Mouse (Mus musculus) retina, adult 2 months (tissue): ENCODE data around the gene Dqx1.

Experiments
- DNase-seq: peaks from one replicate; pipeline ENCODE4 v3.0.0-alpha.2; 2012; ENCODE audit warnings: low read depth, low spot score

Dqx1 gene

DNA sequence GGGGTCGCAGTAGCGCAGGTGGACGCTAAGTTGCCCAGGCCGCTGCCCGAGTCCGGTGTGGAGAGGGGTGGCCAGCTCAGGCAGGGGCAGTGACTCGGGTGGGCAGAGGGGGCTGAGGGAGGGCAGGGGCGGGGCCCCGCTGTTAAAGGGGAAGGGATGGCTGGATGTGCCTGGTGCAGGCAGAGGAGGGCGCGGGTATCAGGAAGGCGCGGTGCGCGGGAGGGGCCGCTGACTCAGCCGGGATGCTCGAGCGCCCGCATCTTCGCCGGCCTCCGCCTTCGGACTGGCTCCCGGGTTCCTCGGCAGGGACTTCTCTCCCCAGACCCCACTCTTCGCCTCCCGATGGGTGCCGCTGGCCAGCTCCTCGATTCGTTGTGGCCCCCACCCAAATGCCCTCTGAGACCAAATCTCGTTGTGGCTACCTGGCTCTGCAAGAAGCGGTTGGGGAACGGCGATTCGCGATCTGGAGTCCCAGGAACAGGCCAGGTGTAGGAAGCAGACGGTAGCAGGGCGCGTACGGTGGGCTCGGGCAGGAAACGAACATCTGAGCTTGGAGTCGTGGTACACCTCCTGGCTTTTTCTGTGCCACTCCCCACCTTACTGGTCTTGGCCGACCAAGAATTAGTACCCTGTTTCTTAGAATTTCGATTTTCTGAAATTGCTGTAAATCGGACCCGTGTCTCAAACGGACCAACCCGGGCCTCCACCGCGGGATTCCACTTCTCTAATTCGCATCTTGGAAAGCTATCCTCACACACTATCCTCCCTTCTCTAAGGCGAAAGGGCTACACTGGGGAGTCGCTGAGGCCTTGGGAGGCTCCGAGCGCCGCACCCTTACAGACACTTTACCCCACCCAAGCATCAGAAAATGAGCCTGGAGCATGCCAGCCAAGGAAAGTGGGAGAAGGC lies 12.9 kb downstream of the Dqx1 start:
- DNase-seq, result peak; percentile 56

DNA sequence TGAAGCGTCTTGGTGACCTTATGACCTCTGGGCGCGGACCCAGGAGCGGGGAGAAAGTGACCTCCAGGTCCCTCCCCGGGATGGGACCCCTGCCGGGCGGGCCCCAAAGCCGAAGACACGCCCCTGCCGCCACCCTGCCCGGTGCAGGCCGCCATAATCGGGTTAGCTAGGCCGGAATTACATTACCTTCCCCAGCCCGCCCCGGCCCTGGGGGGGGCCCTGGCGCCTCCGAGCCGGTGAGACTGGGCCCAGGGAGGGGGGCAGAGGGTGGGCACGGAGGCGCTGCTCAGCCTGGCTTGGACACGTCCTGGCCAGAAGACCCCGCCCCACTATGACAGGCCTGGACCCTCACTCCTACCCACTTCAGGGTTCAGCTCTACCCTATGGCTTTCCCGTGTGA lies 13.6 kb downstream of the Dqx1 start:
- DNase-seq, result peak; percentile 64

DNA sequence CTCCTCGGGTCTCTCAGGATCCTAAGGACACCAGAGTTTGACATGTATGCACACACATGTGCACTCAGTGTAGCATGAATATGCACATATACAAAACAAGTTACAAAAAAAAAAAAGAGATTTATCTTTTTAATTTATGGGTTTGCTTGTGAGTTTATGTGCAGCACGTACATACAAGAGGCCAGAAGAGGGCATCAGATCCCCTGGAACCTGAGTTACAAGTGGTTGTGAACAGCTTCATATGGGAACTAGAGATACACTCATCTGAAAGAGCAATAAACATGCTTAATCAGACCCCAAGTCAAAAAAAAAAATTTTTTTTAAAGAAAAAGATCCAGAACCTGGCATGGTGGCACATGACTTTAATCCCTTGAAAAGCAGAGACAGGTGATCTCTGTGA lies 17.3 kb downstream of the Dqx1 start:
- no peak for DNase-seq

DNA sequence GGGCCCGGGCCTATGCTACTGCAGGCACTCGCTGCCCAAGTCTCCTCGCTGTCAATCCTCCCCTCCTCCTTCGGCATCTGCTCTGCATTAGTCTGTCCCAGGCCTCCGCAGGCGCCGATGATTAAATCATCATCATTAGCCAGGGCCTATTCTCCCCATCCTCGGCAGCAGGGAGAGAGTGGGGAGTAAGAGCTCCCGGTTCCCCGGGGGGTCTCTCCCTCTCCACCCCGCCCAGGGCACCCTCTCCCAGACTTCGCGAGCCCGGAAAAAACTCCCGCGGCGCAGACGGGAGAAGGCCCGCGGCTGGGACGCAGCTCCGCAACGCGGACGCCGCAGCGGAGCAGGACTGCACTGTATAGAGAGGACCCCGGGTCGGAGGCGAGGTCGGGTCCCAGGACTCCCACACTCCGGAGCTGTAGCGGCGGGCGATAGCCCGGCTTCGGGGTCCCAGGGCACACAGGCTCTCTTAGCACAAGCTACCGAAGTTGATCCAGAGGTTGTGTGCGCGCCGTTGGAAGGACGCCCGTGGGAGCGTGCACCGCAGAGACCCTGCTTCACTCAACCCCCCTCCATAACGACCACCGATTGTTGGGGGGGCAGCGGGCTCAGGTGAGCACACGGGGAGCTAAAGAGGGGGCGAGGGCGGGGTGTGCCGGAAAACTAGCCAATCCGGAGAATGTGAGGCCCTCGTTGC lies 20.1 kb downstream of the Dqx1 start, which contains the start of gene Pcgf1:
TSS of gene Pcgf1 (plus strand) at position 240 of the 694 bp plus-strand sequence.
- DNase-seq, result no peak

DNA sequence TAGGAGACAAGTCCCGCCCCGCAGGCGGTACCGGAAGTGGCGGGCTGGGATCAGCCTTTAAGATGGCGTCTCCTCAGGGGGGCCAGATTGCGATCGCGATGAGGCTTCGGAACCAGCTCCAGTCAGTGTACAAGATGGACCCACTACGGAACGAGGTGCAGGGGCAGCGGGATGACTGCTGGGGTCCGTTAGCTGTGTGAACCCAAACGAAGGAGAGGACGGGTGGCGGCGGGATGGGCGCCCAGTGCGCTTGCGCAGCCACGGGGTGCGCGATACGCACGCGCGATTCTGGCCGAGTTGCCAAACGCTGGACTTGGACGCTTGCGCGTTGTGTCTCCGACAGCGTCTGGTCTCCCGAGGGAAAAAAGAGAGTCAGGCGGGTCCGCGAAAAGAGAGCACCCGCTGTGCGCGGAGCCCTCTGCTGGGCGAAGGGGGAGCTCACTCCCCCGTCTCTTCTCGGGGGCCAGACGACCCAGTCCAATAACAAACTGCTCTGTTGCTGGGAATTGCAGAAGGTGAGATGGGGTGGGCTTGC lies 20.7 kb downstream of the Dqx1 start:
- DNase-seq, result peak; percentile 98

DNA sequence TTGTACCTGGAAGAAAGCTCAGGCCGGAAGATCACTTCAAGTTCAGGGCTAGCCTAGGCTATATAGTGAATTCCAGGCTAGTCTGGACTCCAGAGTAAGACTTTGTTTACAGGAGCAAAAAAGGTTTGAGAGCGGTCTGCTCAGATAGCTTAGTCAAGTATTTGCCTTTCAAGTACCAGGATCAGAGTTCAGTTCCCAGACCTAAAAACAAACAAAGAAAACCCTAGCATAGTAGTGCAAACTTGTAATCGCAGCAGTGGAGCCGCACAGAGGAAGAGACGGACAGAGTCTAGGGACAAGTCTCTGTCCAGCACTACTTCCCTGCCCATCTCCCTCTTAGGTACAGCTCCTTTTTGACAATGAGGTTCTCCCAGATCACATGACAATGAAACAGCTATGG lies 22.6 kb downstream of the Dqx1 start:
- DNase-seq, result no peak

DNA sequence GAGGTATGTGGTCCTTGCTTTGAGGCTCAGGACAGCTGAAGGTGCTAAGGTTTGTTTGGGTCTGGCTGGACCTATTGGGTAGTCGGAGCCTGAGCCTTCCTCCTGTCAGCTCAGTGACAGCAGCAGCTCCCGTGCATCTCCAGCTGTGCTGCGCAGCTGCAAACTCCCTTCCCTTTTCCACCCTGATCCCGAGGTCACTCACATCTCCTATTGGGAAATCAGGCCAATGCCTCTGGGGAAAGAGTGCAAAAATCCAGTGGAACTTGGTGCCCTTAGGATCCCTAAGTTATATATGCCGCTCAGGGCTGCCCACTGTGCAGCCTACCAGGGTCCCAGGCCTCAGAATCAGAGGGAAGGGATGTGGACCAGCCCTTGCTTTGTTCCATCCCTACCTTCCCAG lies 25.9 kb downstream of the Dqx1 start:
- DNase-seq, result no peak

DNA sequence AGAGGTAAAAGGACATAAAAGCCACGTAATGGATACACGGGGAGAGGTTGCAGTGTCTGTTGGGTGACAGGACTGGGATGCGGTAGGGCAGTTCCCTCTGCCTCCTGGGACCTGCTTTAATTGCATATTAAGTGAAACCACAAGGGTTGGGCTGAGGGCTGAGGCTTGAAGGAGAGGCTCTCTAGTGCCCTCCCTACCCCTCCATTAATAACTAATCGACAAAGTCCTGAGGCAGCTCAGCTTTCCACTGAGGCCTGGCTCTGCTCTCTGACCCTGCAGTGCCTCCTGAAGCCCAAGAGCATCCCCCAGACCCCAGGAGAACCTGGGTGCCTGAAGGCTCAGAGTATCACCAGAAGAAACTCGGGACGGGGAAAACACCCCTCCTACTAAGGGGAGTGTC lies 26.8 kb downstream of the Dqx1 start:
- no peak for DNase-seq

DNA sequence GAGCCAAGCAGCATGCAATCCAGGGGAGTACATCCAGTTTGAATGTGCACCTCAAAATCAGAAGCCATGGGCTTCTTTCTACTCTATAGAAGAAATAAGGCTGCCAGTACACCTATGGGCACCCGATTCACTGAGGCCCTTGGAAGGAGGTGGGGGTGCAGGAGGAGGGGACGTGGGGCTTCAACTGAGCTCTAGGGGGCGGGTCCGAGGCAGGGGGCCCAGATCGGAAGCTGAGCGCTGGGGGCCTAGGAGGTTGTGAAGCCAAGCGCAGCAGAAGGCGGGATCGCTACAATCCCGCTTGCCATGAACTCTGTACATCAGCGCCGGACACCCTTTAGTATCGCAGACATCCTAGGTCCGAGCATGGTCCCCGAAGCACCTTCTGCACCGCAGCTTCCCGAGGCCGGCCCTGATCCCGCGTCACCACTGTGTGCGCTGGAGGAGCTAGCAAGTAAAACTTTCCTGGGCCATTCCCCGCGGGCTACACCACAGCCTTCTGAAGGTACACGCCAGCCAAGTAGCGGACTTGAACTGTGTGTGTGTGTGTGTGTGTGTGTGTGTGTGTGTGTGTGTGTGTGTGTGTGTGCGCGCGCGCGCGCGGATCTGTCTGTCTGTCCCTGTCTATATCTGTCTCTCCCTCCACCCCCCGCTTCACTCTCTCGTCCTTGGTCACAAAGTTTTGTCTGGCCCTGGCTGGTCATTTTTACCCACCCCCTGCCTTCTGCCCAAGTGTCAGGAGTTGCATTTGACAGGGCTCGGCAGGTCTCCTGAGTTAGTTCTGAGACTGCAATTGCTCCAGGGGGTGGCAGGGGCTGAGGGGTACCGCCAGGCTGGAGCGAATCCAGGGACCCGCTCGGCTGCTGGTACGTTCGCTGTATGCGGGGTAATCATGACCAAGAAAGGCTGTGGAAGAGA lies 28.7 kb downstream of the Dqx1 start, which contains the start of gene Lbx2:
TSS of gene Lbx2 (plus strand) at position 247 of the 915 bp plus-strand sequence.
- DNase-seq, result no peak

DNA sequence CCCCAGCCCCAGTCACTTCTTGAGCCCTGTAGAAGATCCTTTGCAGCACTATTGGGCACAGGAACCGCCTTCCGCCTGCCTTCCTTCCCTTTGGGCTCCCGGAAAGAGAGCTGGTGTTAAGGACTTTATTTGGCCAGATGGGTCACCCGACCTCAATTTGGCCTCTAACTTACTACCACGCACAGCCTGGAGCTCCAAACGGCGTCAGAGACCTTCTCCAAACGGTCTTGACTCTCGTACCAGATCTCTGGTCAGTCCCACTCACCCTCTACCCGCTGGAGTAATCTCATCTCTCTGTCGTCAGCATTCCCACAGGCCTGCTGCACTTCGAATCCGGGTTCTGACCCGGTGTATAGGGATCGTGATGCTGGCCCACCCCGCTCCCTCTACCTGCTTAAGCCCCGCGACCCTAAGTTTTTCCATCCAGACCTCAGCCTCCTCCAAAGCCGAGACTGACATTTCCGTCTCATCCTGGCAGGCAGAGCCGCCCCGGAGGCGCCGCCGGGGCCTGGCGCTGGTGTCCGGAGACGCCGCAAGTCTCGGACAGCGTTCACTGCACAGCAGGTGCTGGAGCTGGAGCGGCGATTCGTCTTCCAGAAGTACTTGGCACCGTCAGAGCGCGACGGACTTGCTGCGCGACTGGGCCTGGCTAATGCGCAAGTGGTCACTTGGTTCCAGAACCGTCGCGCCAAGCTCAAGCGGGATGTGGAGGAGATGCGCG lies 29.7 kb downstream of the Dqx1 start:
- no peak for DNase-seq

DNA sequence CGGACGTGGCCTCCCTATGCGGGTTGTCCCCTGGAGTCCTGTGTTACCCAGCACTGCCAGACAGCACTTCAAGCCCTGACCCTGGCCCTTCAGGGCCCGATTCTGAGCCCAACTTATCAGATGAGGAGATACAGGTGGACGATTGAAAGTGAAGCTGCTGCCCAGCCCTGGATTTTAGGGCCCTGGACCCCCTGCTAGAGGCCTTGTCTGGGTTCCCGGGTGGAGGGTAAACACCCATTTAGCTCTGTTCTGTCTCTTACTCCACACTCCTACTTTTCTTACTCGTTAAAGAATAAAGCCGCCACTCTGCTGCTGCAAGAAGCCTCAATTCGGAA lies 30.2 kb downstream of the Dqx1 start:
- no peak for DNase-seq

DNA sequence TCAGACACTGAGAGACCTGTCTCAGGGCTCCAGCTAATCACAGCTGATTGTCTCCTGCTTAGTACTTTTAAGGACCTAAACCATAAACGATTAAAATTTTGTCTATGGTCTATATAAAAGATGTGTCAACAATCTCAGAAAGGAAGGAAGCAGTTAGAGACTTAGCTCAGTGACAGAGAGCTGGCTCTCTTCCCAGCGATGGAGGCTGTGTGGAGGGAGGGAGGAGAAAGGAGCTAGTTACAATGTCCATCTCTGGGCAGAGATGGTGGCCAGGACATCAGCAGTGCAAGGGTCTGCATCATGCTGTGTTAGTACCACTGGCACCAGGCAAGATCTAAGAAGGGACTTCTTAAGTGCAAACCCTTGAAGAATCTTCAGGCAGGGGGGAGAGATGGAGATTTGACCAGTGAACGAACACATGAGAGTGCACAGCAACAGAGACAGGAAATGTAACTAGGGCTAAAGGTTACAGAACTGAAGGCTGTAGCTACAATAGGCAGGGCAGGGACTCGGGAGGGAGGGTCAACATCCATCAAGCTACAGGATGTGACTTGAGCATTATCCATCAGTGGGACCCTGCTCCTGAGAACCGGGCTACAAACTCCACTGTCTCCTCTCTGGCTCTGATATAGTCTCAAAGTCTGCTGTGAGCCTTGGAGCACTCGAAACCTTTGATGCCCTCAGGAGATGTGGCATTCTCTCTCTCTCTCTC lies 34.9 kb downstream of the Dqx1 start:
- DNase-seq, result no peak

DNA sequence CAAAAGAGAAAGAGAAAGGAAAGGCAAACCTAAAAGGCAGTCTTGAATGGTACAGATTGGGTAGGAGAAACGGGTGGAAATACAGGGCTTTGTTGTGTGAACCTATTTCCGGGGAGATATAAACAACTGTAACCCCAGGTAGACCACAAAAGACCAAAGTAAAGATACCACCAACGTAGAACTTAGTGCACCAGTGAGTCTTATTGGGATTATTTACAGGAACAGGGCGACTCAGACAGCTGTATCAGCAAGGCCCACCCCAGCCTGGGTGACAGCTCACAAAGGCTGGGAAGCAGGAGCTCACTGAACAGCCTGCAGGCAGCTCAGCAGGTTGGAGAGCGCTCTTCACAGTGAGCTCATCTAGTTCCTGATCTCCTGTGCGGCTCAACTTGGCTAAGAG lies 38.3 kb downstream of the Dqx1 start:
- no peak for DNase-seq

DNA sequence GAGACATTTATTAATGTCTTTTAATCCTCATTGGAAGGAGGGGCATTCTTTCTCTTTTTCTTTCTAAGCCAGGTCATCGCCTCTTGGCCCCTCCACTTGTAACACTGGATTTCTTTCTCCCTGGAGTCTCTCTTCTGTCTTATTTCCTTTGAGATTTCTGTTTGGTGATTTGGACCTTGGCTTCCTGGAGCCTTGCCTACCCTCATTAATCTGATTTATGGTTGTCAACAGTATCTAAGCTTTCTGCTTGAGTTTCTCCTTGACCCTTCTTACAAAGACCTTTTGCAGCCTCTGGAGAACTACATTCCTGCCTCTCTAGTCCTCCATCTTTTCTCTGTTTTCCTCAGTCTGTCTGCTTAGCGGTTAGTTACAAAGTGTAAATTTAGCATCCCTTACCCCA lies 40.8 kb downstream of the Dqx1 start:
- no peak for DNase-seq

DNA sequence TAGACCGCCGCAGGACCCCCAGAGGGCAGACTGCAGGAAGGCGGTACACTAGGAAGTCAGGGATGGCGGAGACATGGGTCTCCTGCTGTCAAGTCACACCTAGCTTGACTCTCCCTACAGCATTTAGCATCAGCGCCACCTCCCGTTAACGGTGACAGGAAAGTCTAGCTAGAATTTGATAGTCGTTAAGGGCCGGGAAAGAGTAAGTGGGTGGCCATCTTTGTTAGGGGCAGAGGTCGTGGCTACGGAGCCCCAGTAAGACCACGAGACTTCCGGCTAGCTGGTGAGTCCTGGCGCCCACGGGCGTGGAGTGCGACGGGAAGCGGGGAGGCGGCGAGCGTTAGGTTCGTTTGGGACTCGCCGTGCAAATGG lies 43.7 kb downstream of the Dqx1 start, which contains the start of the genes Ccdc142 and Gm42688:
TSS of gene Ccdc142 (plus strand) at position 286 of the 372 bp plus-strand sequence.
TSS of gene Gm42688 (plus strand) at position 302 of the 372 bp plus-strand sequence.
- peak; percentile 82 for DNase-seq

DNA sequence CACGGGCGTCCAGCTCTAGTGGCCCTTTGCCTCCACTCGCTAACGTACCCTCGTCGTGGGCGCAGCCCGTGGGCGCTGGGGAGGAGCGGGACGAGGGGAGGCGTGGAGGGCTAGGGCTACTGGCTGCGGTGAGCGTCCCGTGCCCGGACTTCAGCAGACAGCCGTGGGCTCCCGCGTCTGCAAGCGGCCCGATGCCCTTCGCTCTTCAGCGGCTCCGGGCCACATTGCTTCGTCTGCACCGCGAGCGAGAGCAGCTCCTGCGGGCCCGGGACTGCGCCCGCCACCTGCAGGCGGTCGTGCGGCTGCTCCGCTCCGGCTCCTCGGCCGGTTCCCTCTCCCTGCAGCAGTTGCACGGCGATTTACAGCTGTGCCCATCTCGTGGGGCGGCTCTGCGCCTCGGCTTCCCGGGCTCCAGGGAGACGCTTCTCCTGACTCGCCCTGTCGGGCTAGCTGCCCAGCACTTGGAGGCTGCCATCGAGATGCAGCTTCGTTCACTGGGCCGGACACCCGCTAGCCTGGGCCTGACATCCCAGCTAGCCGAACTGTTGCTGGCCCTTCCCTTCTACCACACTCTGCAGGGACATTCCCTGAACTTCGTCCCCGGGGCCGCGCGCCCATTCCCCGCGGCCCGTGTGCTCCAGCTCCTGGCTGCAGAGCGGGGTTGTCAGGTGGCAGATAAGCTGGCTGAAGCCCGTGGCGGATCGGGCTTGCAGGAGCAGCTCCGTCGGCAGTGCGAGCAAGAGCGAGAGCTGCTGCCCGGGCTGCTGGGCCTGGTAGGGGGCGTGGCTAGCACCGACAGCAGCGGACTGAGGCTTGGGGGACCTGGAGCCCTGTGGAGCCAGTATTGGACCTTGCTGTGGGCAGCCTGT lies 44.3 kb downstream of the Dqx1 start:
- DNase-seq, result peak; percentile 25

DNA sequence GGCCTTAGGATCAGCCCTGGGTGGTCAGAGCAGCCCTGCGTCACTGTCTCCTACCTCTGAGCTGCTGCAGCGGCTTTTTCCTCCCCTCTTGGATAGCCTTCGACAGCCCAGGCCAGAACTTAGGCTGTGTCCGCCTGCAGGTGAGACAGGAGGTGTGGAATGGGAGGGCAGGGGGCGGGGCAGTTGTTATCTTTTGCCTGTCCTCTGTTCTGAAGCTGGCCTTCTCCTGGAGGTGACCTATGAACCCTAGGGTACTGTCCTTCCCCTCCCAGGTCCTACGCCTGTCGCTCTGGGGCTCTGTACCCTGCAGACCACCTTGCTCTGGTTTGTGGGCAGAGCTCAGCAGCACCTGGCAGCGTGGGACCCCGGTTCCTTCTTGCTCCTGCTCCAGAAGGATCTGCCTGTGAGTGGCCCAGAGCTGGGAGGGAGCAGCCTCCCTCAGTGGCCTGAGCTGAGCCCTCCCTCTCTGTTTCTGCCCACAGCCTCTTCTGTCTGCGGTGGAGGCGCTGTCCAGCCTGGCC lies 45.5 kb downstream of the Dqx1 start:
- DNase-seq, result no peak

DNA sequence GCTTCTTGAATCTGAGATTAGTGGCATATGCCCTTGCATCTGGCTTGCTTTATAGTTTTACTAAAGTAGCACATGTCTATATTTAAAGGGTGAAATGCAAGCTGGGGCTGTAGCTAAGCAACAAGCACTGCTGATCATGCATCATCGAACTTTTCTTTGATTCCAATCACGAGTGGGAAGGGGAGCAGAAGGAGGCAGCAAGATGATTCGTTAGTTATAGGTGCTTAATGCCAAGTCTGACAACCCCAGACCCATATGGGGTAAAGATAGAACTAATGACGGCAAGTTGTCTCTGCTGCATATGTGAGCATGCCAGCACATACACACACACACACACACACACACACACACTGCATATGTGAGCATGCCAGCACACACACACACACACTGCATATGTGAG lies 46.5 kb downstream of the Dqx1 start:
- DNase-seq, result no peak
